Mouse (Mus musculus) E14TG2a.4 (cell line): ENCODE results near the gene Megf6.

Experiments used
- CTCF ChIP-seq: conservative IDR thresholded peaks from 2 replicates; pipeline ENCODE4 v1.5.1; 2014; ENCODE audit warnings: low read length
- POU5F1 ChIP-seq: IDR thresholded peaks from 2 replicates; pipeline ENCODE4 v1.6.1; 2014; ENCODE audit warnings: low read length, borderline replicate concordance

DNA sequence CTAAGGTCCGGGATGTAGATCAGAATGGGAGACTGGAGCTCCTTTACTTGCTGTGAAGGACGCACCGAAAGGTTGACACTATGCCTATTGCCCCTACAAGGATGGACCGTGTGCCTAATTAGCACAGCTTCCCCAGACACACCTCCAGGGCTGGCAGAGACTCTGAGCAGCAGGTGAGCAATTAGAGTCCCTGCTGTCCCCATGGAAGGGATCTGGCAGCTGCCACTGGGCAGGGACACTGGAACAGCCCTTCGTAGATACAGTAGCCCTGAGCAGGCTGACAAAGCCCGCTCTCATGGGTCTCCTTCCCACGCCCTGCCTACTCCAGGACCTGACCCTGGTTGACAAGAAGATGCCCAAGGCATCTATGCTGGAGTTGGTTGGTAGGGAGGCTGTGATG is 48.2 kb upstream of the Megf6 start:
- TF ChIP-seq CTCF (no peak), POU5F1 (no peak)
